Mouse (Mus musculus) forebrain, postnatal 0 days (tissue): Measurements from ENCODE around the gene Cdt1. TPM values are rescaled to one million over a fixed set of nuclear protein-coding genes. Genes with fewer than 3 reads are reported as not detected.

Experiments
- ATAC-seq: fragments of 200-750 bp; cut with Nextera tagmentation; 2 replicates; pipeline ENCODE4 v1.8.0; 2017; ENCODE audit warnings: mild to moderate bottlenecking, moderate library complexity
- DNase-seq: peaks from one replicate; pipeline ENCODE4 v3.0.0-alpha.2; 2015
- H3K27ac ChIP-seq: fragments of 300-500 bp; sonication (generic); 2 replicates; pipeline ENCODE4 v1.5.1; 2014; ENCODE audit warnings: low read depth, mild to moderate bottlenecking, antibody characterized with exemption, low read length, moderate library complexity, mixed read lengths
- H3K27me3 ChIP-seq: fragments of 300-500 bp; sonication (generic); 2 replicates; pipeline ENCODE4 v1.6.1; 2014; ENCODE audit warnings: mild to moderate bottlenecking, low read length, mixed read lengths; ENCODE audit not compliant: insufficient read depth
- H3K36me3 ChIP-seq: fragments of 300-500 bp; sonication (generic); 2 replicates; pipeline ENCODE4 v1.6.1; 2014; ENCODE audit warnings: mild to moderate bottlenecking, moderate library complexity; ENCODE audit not compliant: insufficient read depth
- H3K4me1 ChIP-seq: fragments of 300-500 bp; sonication (generic); 2 replicates; pipeline ENCODE4 v1.6.1; 2014; ENCODE audit warnings: antibody characterized with exemption; ENCODE audit not compliant: insufficient read depth
- H3K4me2 ChIP-seq: fragments of 300-500 bp; sonication (generic); 2 replicates; pipeline ENCODE4 v1.6.1; 2014; ENCODE audit warnings: low read depth, mild to moderate bottlenecking, moderate library complexity
- H3K4me3 ChIP-seq: fragments of 300-500 bp; sonication (generic); 2 replicates; pipeline ENCODE4 v1.5.1; 2014; ENCODE audit warnings: low read depth, low read length, mixed read lengths
- H3K9ac ChIP-seq: fragments of 300-500 bp; sonication (generic); 2 replicates; pipeline ENCODE4 v1.6.1; 2014; ENCODE audit warnings: mild to moderate bottlenecking
- H3K9me3 ChIP-seq: fragments of 300-500 bp; sonication (generic); 2 replicates; pipeline ENCODE4 v1.6.1; 2016; ENCODE audit warnings: low read length
- CTCF ChIP-seq: sonication (generic); IDR thresholded peaks from 2 replicates; pipeline ENCODE4 v1.5.1; 2016; ENCODE audit warnings: antibody characterized with exemption, control low read depth, low read depth
- WGBS: fragments of 180-500 bp; shearing (Covaris S2); extraction: QIAGEN DNeasy Blood & Tissue Kit; methylation state at CpG from one replicate; pipeline ENCODE4 v1.1.7; 2014; 5-methylcytosine and 5-hydroxymethylcytosine counted together
- polyA plus RNA-seq: library from polyadenylated mRNA; unstranded; fragments of >200 nt; fragmentation: Nextera tagmentation; extraction: Ambion mirVana; gene quantifications from 2 replicates; pipeline ENCODE4 v1.2.1, GENCODE M21; 2015
- total RNA-seq: library from RNA; depleted of rRNA; stranded (reverse); fragments of >200 nt; gene quantifications from 2 replicates; pipeline ENCODE4 v1.2.3, GENCODE M21; 2014

The Cdt1 gene
- total and polyA plus RNA-seq, 2 experiments from 2014 or later = 6.1 to 14.9 TPM

- Histone ChIP-seq H3K4me3 (no peak overlapping the region), H3K4me2 (no peak overlapping the region), H3K4me1 (no peaks in the 10 kb centered on the region), H3K27ac (no peak overlapping the region), H3K27me3 (no peaks in the 10 kb centered on the region), H3K9ac (no peak overlapping the region), H3K36me3 (no peaks in the 10 kb centered on the region), H3K9me3 (no peaks in the 10 kb centered on the region)
- no peak for DNase-seq
- no peak for TF ChIP-seq CTCF
- 87% methylated on average over 9 of the region's 9 CpGs for WGBS
- no peak for ATAC-seq
These were observed 29.3 kb upstream of the Cdt1 start for GRCm38 (mm10) chr8:122538310-122539076.

- WGBS = 88% methylated on average over 8 of the region's 8 CpGs
- H3K9ac ChIP-seq = no peak overlapping the region
- no peak for ATAC-seq
- H3K27ac ChIP-seq = no peak overlapping the region
- no peaks in the 10 kb centered on the region for H3K36me3 ChIP-seq
- no peaks in the 10 kb centered on the region for H3K9me3 ChIP-seq
- no peak overlapping the region for H3K4me2 ChIP-seq
- no peak overlapping the region for H3K4me3 ChIP-seq
- no peak for DNase-seq
- H3K4me1 ChIP-seq = no peaks in the 10 kb centered on the region
- 0 out of 2 replicates have a peak, but pooled peaks cover 4% of the 10 kb centered on the region for H3K27me3 ChIP-seq
- TF ChIP-seq CTCF = no peak
These were observed 23.7 kb upstream of the Cdt1 start for GRCm38 (mm10) chr8:122544138-122544537.

- no peak for ATAC-seq
These were observed 21.6 kb upstream of the Cdt1 start for GRCm38 (mm10) chr8:122546066-122546755.

GRCm38 (mm10) chr8:122546811-122547453 is 20.9 kb upstream of the Cdt1 start:
- H3K4me3 ChIP-seq = no peak overlapping the region
- no peaks in the 10 kb centered on the region for H3K36me3 ChIP-seq
- no peak for DNase-seq
- 73% methylated on average over 24 of the region's 24 CpGs for WGBS
- H3K9me3 ChIP-seq = no peaks in the 10 kb centered on the region
- no peak overlapping the region for H3K4me2 ChIP-seq
- no peak for TF ChIP-seq CTCF
- H3K27ac ChIP-seq = no peak overlapping the region
- H3K9ac ChIP-seq = no peak overlapping the region
- no peaks in the 10 kb centered on the region for H3K4me1 ChIP-seq
- ATAC-seq = no peak
- H3K27me3 ChIP-seq = peaks cover 13% of the 10 kb centered on the region

More at GRCm38 (mm10) chr8:122546066-122546755, 21.6 kb upstream of the Cdt1 start:
- Histone ChIP-seq H3K9ac (no peak overlapping the region), H3K27me3 (peaks cover 6% of the 10 kb centered on the region; the same call in 1 of the 2 replicates), H3K4me1 (no peaks in the 10 kb centered on the region), H3K4me2 (no peak overlapping the region), H3K27ac (no peak overlapping the region), H3K9me3 (no peaks in the 10 kb centered on the region), H3K36me3 (no peaks in the 10 kb centered on the region), H3K4me3 (no peak overlapping the region)
- no peak for DNase-seq
- TF ChIP-seq CTCF = no peak
- 90% methylated on average over 7 of the region's 7 CpGs for WGBS

- no peak overlapping the region for H3K4me2 ChIP-seq
- H3K36me3 ChIP-seq = no peaks in the 10 kb centered on the region
- H3K4me3 ChIP-seq = no peak overlapping the region
- DNase-seq = no peak
- 45% methylated on average over 5 of the region's 5 CpGs for WGBS
- H3K4me1 ChIP-seq = no peaks in the 10 kb centered on the region
- no peak for ATAC-seq
- H3K9me3 ChIP-seq = no peaks in the 10 kb centered on the region
- H3K27ac ChIP-seq = no peak overlapping the region
- no peak for TF ChIP-seq CTCF
- H3K27me3 ChIP-seq = peaks cover 15% of the 10 kb centered on the region
- H3K9ac ChIP-seq = no peak overlapping the region
These were observed 20.0 kb upstream of the Cdt1 start for GRCm38 (mm10) chr8:122547815-122548214.

GRCm38 (mm10) chr8:122548331-122548730 is 19.5 kb upstream of the Cdt1 start:
- WGBS = 78% methylated on average over 13 of the region's 13 CpGs
- Histone ChIP-seq H3K4me2 (no peak overlapping the region), H3K27ac (no peak overlapping the region), H3K4me1 (no peaks in the 10 kb centered on the region), H3K36me3 (no peaks in the 10 kb centered on the region), H3K27me3 (peaks cover 15% of the 10 kb centered on the region), H3K9me3 (no peaks in the 10 kb centered on the region), H3K4me3 (no peak overlapping the region), H3K9ac (no peak overlapping the region)
- no peak for TF ChIP-seq CTCF
- DNase-seq = no peak
- ATAC-seq = no peak

GRCm38 (mm10) chr8:122548891-122549439 is 18.9 kb upstream of the Cdt1 start:
- no peak for TF ChIP-seq CTCF
- Histone ChIP-seq H3K4me2 (no peak overlapping the region), H3K4me3 (no peak overlapping the region), H3K9me3 (no peaks in the 10 kb centered on the region), H3K27ac (no peak overlapping the region), H3K36me3 (no peaks in the 10 kb centered on the region), H3K27me3 (peaks cover 15% of the 10 kb centered on the region), H3K4me1 (no peaks in the 10 kb centered on the region), H3K9ac (no peak overlapping the region)
- no peak for ATAC-seq
- DNase-seq = no peak
- 77% methylated on average over 3 of the region's 3 CpGs for WGBS
